Mouse (Mus musculus) left cerebral cortex, postnatal 36 days (tissue): Measurements from ENCODE around the gene Ccdc107. TPM values are rescaled to one million over a fixed set of nuclear protein-coding genes. Genes with fewer than 3 reads are reported as not detected.
"Not testable (repeated sequence)": the region's sequence is repeated elsewhere in the genome, so short reads cannot be mapped to it uniquely, and the experiment has no call there.

Experiments used
- DNase-seq, 2 experiments: peaks; one replicate each; pipeline ENCODE4 v3.0.0; 2021 to 2022; ENCODE audit warnings: low spot score in 2 of 2, mixed read lengths in 1 of 2
- intact Hi-C: fragments of 180-260 bp; cut with DNase I; formaldehyde crosslinking; loops from one replicate; pipeline ENCODE4 v1.15.1; 2025
- total RNA-seq, 2 experiments: library from RNA; stranded (reverse); gene quantifications; 2 replicates each; pipeline ENCODE4 v1.2.3; 2021

The Ccdc107 gene
- total RNA-seq, 2 experiments from 2014 or later = 25.5 to 25.9 TPM

DNA sequence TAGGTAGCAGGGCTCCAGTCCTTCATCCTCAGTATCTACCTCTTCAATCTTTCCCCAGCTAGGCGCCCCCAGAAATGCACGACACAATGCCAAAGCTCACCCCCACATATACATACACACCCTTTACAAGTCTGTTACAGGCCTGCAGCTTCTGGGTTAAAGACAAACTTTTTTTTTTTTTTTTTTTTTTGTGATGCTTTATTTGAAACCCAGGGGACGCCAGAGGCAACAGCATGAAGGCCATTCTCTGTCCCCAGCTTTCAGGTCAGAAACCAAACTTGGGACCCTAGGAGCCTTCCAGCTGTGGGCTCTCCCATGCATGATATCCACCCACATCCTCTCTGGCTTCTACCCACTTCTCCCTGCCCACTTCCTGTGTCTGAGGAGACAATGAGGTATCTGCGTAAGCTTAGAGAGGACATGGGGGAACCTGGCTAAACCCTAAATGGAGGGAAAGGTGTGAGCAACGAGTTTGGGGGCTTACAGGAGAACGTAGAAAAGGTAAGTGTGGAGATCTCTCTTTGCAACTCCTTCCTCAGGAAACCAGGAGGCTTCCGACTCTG is 10.7 kb upstream of the Ccdc107 start:
- no peak for DNase-seq
- intact Hi-C loops = no loop called here

DNA sequence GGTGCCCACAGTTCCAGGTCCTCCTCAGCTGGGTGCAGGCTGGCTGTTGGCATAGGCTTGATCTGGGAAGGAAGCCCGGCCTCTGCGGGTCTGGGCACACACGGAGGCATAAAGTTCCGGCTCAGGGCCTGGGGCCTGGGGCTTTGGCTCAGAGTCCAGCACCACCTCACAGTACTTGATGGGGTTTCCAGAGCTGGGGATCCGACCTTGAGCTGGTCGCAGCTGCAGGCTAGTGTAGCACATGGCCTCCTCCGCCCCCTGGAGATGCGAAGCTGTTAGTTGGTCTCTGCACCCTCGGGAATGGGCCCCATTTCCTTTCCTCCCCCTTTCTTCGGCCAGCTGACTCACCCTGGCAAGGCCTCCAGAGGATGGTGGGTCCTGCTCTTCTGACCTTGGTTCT is 10.1 kb upstream of the Ccdc107 start:
- no peak for DNase-seq
- intact Hi-C loops = no loop called here

DNA sequence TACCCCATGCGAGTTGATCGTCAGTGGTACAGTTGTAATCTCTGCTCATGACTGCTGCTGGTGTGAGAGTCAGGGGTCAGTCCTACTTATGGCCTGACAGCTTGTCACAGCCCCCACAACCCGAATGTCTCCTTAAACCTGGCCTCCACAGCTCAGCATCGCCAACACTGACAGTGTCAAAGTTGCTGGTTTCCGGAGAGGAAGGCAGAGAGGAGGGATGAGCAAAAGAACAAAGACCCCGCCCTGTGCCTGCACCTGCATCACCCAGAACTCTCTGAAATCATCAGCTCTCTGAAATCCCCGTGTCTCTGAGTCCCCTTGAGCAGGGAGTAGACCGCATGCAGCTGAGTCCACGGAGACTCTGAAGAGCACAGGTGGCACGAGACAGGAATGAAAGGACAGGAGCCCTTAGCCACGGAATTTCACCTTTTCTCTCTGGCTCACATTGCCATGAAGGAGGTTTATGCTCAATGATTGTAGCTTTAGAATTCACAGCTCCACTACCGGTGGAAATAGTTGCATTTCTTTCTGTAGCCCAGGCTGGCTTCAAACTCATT is 9.1 kb upstream of the Ccdc107 start, which contains the start of gene Sit1:
Gene Sit1, minus strand, starts transcription at position 200 of the 557 bp plus-strand sequence.
- intact Hi-C loops = no loop called here
- DNase-seq = no peak

DNA sequence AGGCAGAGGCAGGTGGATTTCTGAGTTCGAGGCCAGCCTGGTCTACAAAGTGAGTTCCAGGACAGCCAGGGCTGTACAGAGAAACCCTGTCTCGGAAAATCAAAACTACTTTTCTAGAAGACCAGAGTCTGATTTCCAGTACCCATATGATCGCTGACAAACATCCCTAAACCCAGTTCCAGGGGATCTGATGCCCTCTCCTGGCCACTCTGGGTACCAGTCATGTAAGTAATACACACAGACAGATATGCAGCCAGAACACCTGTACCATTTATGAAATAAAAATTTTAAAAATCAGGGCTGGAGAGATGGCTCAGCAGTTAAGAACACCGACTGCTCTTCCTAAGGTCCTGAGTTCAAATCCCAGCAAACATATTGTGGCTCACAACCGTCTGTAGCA is 7.0 kb upstream of the Ccdc107 start:
- intact Hi-C loops, DNase-seq: not testable (repeated sequence)

DNA sequence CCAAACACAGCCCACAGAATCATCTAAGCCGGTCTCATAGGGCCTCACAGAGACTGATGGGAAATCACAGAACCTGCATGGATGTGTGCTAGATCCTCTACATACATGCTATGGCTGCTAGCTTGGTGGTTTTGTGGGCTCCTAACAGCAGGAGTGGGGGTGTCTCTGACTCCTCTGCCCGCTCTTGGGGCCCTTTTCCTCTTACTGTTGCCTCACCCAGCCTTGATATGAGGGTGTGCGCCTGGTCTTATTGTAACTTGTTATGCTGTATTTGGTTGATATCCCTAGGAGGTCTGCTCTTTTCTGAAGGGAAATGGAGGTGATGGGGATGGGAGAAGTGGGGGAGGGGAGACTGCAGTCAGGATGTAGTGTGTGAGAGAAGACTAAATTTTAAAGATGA is 3.1 kb upstream of the Ccdc107 start:
- DNase-seq = no peak

DNA sequence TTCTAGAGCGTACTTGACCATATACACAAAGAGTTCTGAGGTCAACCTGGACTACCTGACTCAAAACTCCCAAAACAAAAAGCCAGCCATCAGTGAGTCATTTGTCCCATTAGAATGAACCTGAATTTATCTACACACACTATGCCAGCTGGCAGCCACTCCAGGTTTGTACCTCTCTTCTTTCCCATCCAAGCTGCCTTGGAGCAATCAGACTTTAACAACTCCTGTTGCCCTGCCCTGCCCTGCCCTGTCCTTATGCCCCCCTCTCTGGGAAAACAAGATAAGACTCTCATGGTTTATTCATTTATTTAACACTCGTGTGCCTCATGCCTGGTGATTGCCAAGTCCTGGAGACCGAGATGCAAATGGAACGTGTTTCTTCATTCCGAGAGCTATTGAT is 1.9 kb upstream of the Ccdc107 start:
- no peak for DNase-seq
- intact Hi-C loops = loop anchor here (5.0 kb wide), 1 partner anchor 66 kb away; no protein-coding TSS in a partner anchor

More for the DNA sequence above, 3.1 kb upstream of the Ccdc107 start:
- intact Hi-C loops = loop anchor here (1.0 to 5.0 kb wide), 2 partner anchors 68 kb away; no protein-coding TSS in a partner anchor

DNA sequence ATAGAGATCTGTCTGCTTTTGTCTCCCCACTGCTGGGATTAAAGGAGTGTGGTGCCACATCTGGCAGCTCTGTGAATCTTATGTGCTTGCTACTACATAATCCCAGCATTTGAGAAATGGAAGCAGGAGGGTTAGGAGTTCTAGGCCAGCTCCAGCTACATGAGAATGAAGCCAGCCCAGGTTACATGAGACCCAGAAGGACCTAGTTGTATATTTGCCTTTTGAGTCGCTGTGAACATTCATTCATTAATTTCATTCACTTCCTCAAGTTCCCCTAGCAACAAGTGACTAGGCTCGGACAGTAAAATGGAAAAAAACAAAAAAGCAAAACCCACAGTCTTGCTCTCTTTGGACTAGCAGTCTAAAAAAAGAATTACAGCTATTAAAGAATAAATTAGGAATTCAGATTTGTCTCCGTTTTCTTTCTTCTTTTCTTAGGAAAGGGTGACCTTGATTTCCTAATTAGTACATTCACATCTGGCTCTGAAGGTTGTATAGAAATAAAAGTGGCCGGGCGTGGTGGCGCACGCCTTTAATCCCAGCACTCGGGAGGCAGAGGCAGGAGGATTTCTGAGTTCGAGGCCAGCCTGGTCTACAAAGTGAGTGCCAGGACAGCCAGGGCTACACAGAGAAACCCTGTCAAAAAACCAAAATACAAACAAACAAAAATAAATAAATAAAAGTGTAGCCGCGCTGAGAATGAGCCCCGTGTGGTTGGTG is 439 bp upstream of the Ccdc107 start:
- intact Hi-C loops = loop anchor here (5.0 kb wide), 1 partner anchor 65 kb away; no protein-coding TSS in a partner anchor
- no peak for DNase-seq

DNA sequence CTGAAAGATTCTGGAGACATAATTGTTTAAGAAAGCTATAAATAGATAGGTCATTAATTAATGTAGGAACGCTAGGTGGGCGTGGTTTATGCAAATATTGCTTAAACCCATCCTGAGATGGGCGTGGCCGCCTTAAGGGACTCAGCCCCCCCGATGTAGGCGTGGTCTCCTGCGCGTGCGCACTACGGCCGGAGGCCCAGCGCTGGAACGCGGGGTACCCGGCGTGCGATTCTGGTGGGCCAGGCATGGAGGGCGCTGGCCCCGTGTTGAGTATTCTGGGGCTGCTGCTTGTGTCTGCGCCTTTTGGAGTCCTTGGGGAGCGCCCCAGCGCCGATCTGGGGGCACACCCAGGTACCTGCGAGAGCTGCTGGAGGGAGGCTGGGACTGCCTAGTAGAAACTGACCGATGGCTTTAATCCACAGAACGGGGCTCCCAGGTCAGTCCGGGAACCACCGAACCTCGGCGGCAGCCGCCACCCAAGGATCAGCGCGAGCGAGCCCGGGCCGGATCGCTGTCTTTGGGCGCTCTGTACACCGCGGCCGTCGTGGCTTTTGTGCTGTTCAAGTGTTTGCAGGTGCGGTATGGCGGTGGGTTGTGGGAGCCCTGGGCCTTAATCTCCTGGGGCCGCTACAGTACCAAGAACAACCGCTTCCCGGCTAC is 616 bp downstream of the Ccdc107 start:
- intact Hi-C loops = loop anchor here (1.0 to 5.0 kb wide), 2 partner anchors 51 to 64 kb away; no protein-coding TSS in a partner anchor

DNA sequence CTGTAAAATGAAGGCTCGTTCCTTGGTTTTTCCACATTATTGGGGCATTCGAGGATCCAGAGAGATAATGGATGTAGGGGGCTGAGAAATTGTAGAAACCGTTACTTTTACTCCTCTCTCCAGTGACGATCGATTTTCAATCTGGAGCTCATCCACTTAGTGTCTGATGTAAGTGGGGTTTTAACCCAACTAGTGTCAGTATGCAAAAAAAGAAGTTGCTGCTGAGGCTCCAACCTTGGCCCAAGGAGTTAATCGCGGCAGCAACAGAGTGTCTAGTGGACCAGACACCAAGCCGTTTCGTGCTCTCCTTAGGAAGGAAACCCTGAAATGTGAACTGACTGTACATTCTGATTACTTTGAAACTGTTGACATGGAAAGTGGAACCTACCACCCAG is 1.1 kb downstream of the Ccdc107 start:
- intact Hi-C loops = loop anchor here (1.0 to 5.0 kb wide), 2 partner anchors 52 to 63 kb away; no protein-coding TSS in a partner anchor
- no peak for DNase-seq

More for the DNA sequence above, 616 bp downstream of the Ccdc107 start:
- DNase-seq = peak; percentile 95 to 96

DNA sequence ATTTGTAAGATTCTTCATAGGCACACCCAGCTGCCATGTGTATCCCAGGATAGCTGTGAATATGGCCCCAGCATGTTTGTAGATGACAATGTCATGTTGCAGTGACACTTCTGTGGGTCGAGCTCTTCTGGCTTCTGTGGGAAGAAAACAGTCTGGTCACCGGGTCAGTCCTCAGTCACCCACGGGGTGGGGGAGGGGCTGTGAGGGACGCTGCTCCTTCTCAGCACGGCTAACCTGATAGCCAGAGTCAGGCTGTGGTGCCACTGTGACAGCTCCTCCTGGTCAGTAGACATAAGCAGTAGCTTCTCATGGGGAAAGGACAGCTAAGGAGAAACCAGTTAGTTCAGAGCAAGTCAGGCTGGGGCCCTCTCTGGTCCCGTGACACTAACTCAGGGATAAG is 3.9 kb downstream of the Ccdc107 start:
- intact Hi-C loops = no loop called here
- no peak for DNase-seq

DNA sequence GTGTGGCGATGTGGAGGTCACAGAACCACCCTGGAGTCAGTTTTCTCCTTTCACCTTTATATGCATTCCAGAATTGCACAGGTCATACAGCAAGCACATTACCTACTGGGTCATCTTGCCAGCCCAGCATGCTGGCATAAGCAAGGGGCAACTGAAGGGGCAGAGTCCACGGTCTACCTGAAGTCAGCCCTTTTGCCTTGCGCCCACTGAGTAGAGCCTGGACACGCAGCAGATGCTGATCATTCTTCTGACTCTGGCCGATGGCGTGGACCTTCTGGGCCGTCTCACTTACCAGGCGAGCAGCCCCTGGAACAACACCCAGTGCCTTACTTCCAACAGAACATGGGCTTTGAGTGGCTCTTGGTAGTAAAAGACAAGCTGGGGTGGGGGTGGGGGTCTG is 4.7 kb downstream of the Ccdc107 start:
- intact Hi-C loops = no loop called here
- DNase-seq = no peak

DNA sequence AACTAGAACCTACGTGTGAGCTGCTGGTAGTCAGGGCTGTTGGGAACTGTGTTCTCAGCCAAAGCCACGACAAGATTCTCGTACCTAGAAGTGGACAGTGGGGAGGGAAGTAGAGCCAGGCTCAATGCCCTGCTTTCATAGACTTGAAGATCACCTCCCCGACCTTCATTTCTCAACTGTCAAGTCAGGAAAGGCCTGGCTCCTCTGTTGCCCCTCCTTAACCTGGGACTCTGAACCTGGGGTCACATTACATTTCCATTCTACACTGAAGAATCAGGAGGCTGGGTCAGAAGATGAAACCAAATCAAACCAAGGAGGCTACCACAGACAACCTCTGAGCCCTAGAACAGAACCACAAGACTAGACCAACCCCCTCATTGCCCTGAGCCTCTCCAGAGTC is 5.2 kb downstream of the Ccdc107 start:
- no peak for DNase-seq
- intact Hi-C loops = no loop called here

DNA sequence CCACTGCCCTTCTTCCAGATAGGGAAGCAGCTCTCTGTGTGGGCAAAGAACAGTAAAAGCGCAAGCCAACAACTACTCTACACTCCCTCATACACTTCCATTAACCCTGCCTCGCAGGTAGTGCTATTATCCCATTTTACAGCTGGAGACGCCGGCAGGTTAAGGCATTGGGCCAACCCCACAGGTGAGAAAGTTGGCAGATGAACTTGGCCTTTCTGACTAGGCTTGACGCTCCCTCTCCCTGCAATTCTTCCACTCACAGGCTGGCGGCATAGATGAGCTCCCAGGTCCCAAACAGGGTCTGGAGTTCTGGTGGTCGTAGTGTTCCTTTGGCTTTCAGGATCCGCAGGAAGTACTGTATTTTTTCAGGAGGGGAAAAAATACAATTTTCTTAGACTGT is 6.3 kb downstream of the Ccdc107 start:
- intact Hi-C loops = no loop called here
- DNase-seq = no peak

DNA sequence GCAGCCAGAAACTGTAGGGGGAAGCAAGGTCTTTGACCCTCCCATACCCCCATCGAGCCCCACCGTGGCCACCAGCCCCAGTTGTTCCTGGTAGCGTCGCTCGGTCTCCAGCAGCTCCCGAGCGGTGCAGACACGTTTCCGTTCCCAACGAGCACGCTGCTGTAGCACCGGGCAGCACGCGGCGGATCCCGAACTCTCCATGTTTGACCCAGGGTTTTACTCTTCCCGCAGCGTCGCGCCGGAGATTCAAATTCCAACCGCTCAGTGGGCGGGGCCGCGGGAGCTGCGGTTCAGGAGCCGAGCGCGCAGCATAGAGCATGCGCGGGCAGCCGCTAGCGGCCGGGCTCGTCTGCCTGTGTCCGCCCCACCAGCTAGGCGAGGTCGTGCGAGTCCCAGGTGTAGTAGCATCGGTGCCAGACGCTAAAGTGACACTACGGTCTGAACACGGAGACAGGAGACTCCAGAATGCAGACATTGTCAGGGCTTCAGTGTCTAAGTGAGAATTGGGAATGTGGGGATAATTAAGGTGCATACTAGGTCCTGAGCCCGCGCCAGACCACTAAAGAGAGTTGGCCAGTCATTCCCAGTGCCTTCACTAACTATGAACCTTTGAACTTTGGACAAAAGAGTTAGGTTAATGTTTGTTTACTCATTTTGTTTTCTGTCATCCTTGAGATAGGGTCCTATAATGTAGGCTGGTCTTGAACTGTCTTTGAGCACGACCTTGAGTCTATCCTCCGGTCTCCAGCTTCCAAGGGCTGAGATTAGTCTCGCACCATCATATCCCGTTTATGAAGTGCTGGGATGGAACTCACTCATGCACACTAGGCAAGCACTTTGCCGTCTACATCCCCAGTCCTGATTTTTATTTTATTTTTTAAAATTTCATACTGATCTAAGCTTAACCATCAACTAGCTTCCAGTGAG is 7.0 kb downstream of the Ccdc107 start, which contains the start of gene Arhgef39:
Gene Arhgef39, minus strand, starts transcription at position 289 of the 927 bp plus-strand sequence.
- intact Hi-C loops = no loop called here
- DNase-seq = peak; percentile 67 to 72

DNA sequence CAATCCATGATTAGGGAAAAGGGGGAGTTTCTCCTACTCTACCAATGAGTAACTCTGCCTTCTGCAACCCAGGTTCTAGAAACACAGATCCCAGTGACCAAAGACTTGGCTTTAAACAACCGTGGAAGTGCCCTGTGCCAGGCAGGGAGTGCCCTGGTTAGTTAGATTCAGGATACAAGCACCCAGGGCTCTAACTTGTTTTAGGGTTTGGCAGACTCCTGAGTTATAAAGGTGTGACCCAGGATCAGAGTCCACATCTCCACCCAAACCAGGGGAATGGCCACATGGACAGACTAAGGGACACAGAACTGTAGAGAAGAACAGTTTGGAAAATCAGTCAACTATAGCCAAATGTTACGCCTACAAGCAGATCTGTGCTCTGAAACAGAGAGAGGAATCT is 10.3 kb downstream of the Ccdc107 start:
- DNase-seq = no peak
- intact Hi-C loops = no loop called here

DNA sequence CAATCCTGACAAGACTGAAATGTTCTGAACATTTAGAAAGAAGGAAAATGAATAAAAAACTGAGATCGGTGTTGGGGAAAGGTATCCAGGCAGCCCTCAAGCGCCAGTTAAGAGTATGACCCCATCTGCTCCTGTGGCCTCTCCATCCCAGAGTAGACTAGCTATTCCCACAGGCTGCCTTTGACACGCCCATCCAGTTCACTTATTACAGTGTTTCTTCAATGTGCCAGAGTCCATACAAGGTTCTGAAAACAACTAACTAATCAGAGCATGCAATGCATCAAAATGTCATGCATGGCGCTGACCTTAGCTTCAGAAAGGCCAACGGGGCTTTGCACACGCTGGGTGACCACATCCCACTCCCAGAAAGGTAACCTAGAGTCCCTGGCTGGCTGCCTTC is 10.8 kb downstream of the Ccdc107 start:
- no peak for DNase-seq
- intact Hi-C loops = no loop called here

DNA sequence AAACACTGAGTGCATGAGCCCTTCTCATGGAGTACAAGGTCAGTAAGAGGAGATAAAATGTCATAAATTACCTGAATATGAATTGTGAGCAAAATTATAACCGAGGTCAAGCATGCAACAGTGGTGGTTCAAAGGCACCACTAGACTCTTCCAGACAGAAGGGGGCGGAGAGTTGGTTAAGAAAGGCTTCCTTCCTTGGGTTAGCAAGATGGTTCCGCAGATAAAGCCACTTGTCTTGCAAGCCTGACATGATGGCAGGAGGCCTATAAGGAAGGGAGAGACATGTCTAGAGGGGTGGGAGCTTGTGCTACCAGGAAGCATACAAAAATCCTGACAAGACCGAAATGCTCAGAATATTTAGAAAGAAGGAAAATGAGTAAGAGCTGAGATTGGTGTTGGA is 11.6 kb downstream of the Ccdc107 start:
- DNase-seq = no peak
- intact Hi-C loops = no loop called here

DNA sequence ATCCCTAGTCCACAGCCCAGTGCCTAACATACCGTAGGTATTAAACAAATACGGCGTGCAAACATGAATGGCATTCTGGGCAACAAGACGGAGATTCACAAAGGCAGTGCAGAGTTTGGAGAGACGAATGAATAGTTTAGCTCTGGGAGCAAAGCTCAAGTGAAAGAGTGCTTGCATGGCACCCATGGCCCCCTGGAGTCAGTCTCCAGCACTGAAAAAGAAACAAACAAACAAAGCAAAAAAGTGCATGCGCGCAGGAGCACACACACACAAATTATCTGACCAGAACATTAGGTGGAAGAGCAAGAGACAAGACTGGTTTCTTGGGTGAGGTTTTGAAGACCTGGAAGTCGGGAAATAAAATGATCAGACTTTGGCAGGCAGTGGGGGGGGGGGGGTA is 13.4 kb downstream of the Ccdc107 start:
- DNase-seq = no peak
- intact Hi-C loops = no loop called here

DNA sequence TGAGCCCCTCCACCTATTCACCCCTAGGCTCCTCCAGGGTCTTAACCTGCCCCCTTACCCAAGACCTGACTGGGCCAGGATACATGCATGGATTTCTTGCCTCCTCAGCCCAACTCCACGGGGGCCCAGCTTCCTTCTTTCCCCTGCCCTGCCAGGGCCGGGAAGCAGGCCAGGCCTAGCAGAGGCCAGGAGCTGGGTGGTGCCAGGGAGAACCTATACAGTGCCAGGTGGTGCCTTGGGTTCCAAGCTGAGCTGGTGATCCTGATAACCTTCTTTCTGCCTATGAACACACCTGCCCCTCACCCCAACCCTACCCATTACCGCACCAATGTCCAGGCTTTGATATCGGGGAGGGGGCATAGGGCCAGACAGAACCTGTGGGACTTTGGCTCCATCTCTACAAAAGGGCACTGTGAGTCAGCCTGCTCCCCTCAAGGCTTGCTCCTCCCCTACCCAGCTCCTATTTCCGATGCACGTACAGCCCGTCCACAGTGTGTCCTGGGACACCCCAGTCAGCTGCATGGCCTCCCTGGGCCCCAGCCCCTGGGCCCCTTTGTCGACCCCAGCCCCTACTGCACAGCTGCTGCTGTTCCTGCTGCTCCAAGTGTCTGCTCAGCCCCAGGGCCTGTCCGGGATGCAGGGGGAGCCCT is 14.0 kb downstream of the Ccdc107 start, which contains the start of gene Car9:
Gene Car9, plus strand, starts transcription at position 431 of the 650 bp plus-strand sequence.
- intact Hi-C loops = no loop called here
- DNase-seq = no peak
